Mouse (Mus musculus) CD4-positive, CD25-positive, alpha-beta regulatory T cell, adult 4 months (primary cell): ENCODE data around the gene Fermt3. TPM values are rescaled to one million over a fixed set of nuclear protein-coding genes. Genes with fewer than 3 reads are reported as not detected.
A peak's percentile ranks its signal among the peaks of the same experiment; 100 is the strongest.
"Not testable (repeated sequence)": the region's sequence is repeated elsewhere in the genome, so short reads cannot be mapped to it uniquely, and the experiment has no call there.

Experiments used
- ATAC-seq: one replicate; pipeline ENCODE4 v1.8.0; 2017
- polyA plus RNA-seq, 2 experiments: library from polyadenylated mRNA; unstranded; fragments of 100-300 nt; shearing (Covaris generic); gene quantifications; one replicate each; pipeline ENCODE4 v1.2.1; 2017

The Fermt3 gene
- polyA plus RNA-seq, 2 experiments from 2014 or later: 272 to 479 TPM

DNA sequence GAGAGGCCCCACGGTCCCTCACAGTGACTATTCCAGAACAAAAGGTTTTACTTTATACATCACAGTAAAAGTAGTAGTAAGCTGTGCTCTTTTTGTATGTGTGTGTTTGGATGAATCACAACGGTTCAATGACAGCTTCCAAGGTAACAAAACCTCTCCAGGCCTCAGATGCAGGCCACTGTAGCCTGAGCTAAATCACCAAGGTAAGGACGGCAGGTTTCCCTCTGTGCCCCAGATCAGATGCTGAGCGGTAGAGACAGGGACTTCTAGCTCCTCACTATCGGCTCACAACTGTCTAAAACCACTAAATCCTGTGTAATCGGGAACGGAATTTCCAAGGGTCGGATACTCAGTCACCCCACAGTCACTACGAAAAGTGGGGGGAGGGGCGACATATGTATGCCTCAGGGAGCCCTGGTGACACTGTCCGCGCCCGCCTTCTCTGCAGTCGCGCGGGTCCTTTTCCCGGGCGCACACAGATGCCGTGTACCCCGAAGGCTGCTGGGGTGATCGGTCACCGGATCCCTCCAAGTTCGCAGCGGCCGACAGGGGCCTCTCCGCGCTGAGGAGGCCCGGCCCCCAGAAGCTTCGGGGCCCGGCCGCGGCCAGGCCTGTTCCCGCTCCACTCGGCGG is 19.9 kb upstream of the Fermt3 start:
- ATAC-seq: no peak

DNA sequence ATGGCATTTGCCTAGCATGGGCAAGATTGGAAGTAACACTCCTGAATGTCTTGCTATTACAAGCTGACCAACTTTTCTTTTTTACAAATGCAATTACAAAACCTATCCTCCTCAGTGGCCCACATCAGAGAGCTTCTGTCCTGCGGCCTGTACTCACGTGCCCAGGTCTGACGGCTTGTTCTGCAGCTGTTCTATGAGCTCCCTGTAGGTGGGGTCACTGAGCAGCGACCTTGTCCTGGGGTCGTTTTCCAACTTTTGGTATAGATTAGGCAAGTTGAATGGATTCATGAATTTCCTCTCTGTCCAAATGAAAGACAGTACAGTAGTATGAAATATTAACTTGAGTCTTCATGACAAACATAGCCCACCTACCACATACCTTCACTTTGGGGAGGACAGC is 14.7 kb upstream of the Fermt3 start:
- no peak for ATAC-seq

DNA sequence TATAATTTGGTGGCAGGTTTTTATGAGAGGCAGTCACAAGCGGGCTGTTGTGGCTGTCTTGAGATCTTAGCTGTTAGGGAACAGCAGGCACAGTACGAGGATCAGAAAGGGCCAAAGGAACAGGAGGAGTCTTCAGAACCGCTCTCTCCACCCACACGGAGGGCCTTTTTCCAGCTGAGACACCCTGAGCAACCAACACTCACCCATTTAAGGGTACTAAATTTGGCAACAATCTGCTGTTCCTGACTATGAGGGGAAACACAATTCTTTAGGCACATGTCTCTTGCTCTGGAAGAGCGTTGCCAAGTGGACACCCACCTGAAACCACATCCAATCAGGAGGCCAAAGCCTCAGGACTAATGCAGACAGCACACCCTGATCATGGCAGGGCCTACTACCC is 10.3 kb upstream of the Fermt3 start:
- no peak for ATAC-seq

DNA sequence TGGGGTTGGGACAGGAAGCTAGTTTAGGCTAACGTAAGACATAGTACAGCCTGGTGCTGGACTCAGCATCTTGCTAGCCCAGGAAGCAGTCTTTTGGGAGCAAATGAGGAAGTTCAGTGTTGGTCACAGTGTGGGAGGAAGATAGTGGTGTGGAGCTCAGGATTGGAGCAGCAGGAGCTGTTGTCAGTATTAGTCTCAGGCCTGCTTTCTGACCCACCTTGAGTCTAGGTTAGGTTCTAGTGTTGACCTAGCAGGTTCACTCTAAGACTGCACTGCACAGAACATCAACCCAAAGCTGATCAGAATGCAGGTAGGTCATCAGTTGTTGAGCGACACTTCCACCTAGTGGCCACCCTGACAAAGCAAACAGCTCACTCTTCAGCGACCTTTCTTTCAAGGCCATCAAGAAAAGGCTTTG is 964 bp upstream of the Fermt3 start:
- peak; percentile 50 for ATAC-seq

DNA sequence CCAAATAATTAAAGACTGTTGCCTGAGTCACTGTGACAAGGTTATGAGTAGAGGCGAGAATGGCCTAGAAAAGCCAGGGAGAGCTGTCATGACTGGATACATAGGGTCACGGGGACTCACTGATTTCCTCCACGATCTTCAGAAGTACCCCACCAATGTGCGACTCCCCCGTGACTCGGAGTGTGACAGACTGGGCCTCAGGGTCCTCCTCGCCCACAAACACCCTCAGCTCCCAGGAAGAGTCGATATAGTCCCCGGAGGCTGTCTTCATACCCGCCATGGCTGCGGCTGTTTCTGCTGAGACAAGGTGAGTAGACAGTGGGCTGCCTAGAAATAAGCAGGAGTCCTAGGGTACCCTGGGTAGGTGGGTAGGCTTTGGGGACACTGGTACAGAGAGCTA is 723 bp downstream of the Fermt3 start:
- ATAC-seq: no peak

DNA sequence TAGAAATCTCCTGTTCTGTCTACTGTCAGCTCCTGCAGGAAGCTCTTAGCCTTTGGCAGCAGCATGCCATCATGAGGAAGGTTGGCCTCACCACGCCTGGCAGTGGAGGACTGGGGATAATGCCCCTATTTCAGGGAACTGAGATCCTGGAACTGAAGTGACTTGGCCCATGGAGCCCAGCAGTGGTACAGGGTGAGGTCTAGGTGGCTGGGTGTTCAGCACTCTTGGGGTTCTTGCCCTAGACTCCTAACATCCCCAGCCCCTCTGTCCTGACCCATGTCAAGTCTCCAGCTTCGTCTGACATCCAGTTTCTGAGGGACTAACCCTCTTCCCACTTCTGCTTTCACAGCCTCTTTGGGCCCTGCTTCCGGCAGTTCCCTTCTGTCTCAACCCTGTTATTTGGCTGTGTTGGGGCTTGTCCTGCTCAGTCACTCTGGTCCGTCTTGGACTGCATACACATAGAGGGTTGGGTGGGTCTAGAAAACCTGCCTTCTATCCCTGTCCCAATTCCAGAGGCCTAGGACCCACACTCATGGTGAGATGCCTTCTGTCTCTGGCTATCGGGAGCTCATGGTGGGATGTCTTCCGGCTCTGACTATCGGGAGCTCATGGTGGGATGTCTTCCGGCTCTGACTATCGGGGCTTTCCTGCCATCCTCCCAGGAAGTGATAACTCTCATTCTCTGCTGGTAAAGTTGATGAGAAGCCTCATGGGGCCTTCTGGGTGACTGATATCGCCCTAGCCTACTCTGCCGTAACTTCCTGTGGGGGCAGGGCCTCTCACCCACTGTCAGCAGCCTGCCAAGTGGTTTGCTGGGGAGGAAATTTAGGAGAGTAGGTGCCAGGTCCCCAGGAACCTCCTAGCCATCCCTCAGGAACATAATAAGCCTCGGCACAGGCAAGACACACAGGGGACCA is 1.5 kb downstream of the Fermt3 start:
- ATAC-seq: peak; percentile 78

DNA sequence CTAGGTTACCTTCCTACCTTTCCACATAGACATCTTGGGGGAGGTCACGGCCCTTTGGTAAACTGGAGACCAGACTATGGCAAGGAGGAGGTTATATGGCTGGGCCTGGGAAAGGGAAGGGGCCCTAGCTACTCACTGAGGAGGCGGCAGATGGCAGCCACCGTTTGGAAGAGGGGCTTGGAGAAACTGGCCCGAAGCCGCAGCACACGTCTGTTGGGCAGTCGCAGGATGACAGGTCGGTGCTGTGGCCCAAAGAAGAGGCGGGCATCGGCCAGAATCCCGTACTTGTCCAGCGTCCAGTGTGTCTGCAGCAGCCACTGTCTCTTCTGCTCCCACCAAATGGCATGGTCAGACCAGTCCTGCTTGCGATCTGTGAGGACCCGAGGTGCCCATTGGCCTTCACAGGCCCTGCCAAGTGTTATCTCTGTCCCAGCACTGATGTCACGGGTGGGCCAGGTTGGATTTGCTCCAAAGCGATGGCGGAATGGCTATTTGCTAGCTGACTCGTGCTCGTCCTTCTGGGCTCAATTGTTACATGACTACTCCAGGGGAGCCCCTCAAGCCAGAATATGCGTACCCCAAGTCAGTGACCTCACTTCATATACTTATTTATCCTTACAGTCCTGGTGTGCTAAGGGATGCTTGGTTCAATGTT is 4.7 kb downstream of the Fermt3 start:
- no peak for ATAC-seq

DNA sequence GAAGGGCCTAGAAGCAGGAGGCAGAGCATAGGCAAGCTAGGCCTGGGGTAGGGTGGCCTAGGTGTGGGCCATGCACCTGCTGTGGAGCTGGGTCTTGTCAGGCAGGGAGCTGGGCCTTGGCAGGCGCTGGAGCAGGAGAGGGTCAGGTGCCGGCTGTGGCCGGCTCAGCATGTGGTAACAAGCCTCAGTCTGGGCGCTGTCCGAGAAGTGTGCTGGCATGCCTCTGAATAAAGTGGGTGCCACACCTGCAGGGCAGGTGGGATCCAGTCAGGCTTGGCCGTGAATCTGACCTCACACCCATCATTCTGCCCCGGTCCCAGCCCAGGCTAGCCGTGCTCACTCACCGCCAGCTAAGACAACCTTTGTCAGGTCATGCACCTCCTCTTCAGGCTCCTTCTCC is 5.3 kb downstream of the Fermt3 start:
- no peak for ATAC-seq

DNA sequence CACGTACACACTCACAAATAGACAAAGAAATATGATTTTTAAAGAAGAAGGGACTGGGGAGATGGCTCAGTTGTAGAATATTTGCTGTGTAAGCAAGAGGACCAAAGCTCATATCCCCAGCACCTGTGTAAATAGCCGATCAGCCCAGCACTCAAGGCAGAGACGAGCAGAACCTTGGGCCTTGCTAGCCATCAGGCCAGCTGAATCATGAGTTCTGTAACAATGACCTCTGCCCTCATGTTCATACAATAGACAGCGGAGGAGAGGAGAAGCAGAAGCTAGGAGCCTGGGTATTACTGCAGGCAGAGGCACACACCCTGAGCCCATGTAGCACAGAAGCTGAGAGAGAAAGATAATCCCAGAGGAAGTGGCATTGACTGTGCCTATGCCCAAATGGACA is 6.8 kb downstream of the Fermt3 start:
- ATAC-seq: no peak

DNA sequence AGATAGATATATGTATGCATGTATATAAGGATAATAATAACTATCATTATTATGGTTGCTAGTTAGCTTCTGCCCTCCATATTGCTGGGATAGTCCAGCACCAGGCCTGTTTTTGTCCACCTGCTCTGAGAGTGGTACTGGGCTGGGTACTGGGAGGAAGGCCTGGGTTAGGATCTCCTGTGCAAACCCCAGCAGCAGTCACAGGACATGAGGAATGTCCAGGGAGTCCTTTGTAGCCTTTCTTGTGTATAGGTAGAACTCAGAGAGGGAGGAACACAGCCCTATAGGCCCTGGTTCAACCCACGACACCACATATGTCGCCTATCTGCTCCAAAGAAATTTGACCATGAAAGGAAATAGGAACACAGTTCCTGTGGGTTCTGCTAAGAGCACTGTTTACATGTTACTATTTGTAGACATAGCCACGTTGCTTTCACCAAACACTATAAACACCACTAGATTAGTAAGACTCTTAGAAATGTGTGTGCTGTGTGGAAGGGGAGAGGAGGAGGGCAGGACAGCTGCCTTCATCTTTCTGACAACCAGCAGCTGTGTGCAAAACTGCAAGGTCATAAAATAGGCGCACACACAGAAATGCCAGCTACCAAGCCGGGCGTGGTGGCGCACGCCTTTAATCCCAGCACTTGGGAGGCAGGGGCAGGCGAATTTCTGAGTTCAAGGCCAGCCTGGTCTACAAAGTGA is 12.2 kb downstream of the Fermt3 start:
- no peak for ATAC-seq

DNA sequence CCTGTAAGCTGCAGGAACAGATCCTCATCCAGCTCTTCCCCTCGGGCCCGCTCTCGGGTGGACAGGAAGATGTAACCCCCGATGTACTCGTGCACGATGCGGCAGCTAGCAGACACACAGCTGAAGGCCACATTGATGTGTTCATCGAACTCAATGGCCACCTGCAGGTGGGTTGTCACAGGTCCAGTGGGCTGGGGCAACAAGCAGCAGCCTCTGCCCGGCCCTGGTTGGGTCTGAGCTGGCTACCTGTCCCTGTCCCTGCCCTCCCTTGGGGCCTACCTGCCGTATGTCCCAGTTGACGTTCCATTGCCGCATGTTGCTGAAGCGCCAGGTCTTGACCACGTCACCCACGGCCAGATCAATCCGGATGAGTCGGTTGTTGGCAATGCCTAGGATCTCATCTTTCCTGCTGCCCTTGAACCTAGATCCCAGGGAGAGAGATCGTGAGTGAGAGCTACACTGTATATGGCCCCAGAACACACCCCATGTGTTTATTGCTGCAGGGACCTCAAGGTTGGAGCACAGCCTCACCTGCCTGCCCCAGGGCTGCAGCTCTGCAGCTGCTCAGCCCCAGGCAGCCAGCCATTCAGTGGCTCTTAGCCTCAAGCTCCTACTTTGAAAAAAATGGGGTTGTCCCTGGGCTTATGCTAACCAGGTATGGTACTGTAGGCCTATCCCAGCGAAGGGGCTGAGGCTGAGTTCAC is 19.8 kb downstream of the Fermt3 start:
- ATAC-seq: no peak

DNA sequence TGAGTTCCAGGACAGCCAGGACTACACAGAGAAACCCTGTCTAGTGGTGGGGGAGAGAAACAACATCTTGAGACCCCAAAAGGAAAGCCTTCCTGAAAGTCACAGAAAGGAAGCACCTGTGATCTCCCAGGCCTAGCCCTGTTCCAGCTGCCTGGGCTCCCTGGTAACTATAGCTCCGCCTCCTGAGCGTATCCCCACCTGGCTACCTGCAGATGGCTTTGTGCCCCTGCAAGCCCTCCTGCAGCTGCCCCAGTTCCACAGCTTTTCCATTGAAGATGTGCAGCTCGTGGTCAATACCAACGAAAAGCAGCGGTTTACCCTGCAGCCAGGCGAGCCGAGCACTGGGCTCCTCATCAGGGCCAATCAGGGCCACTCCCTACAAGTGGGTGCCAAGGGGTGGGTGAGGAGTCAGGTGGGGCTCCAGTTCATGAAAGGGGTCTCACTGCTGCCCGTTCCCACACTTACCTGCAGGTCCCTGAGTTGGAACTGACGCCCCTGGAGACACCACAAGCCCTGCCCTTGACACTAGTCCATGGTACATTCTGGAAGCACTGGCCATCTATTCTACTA is 21.5 kb downstream of the Fermt3 start:
- no peak for ATAC-seq

DNA sequence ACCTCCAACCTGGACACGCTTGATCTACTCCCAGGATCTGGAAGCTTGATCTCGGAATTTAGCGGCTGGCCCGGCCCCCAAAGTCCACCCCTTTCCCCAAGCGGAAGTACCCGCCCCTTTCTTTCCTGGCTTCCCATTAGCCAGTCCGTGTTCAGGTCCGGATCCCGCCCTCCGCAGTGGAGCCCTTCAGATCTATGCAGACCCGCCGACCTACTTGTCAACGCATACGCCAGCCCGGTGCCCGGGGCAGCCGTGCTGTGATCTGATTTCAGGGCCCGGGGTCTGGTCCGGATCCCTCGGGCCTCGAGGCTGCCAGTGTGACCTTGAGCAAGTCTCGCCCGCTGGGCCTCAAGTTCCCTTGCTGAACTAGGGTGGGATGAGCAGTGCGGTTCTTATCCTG is 23.3 kb downstream of the Fermt3 start, which contains the start of the genes Nudt22 and Trpt1:
Nudt22 (minus strand) TSS at position 112 of the 400 bp plus-strand sequence.
Trpt1 (plus strand) TSS at position 126 of the 400 bp plus-strand sequence.
- ATAC-seq: peak; percentile 47

DNA sequence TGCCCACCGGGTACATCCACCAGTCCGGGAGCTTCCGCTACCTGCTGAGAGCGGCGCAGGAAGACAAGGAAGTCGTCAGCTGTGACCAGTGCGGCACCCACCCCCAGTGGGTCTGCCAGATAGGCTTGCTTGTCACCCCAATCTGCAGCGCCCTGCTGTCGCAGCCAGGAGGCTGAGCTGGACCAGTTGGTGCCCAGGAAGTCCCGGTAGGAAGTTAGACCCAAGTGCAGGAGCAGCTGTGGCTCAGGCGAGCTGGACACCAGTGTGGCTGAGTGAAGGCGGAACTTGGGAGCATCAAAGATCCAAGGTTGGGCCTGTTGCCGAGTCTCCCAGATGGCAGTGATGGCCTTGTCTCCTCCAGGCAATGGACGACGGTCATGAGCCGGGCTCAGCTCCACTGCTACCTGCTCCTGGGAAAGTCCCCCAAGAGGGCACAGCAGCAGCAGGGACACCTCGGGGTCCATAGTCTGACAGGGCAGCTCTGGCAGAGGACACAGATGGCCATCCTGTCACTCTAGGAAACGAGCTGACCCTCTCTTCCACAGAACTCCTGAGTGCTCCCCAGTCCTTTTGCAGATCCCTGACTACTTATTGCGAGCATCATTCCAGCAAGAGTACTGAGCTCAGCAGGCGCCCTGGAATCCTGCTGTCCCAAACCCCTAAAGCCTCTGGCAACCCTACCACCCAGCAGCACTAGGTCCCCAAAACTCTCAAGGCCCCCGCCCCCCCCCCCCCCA is 23.8 kb downstream of the Fermt3 start:
- no peak for ATAC-seq

DNA sequence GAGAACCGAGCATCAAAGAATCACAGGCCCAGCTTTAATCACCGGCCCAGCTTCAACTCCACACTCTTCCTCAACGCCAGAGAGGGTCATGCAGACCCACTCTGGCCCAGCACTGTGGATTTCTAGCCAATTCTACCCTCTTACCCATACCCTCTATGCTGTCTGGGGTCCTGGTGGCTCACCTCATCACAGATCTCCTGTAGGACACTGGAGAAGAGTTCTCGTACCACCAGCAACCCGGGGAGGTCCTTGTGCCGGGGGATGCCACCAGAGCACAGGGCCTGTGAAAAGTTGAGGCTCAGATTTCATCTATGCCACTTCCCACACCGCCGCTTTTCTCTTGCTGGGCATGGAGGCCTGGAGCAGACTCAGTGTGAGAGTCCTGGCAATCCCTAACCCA is 24.8 kb downstream of the Fermt3 start:
- ATAC-seq: no peak

DNA sequence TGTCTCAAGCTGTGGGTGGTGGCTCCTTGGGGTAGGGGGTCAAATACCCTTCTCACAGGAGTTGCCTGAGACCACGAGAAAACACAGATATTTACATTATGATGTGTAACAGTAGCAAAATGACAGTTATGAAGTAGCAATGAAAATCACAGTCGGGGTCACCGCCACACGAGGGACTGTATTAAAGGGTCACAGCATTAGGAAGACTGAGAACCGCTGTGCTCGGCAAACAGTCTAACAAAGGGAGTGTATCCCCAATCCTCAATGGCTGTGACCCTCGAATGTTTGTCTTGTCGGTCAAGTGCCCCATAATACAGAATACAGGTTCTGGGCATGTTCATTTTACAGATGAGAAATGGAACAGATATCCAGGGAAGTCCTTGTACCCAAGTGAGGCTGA is 25.3 kb downstream of the Fermt3 start:
- ATAC-seq: no peak

DNA sequence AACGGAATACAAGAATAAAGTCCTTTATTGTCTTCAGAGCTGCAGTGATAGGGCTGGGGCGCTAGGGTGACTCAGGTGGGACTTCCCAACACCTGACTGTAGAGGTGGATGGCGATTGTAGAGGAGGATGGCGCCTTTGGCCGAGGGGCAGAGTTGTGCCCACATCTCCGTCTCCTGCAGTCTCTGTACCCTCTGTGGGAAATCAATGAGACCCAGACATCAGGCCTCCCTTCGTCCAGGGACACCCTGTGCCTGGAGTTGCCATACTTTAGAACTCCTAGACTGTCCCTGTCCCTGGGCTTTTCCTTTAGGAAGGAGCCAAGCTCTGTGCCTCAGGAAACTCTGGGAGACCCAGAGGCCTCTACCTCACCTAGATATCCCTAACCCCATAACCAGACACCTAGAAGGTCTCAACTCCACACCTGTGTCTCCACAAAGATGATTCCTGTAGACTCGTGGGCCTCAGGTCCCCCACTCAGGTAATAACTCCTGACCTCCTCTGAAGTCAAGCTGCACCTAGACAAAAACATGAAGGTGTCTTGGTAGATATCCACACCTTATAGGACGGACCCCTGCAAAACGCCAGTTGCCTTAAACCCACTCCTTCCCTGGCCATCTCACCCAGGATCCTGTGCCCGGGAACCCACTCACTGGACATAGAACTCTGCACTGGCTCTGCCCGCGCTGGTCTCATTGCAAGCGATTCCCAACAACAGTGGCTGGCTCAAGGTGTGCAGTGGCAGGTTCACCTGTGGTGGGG is 26.1 kb downstream of the Fermt3 start:
- no peak for ATAC-seq

DNA sequence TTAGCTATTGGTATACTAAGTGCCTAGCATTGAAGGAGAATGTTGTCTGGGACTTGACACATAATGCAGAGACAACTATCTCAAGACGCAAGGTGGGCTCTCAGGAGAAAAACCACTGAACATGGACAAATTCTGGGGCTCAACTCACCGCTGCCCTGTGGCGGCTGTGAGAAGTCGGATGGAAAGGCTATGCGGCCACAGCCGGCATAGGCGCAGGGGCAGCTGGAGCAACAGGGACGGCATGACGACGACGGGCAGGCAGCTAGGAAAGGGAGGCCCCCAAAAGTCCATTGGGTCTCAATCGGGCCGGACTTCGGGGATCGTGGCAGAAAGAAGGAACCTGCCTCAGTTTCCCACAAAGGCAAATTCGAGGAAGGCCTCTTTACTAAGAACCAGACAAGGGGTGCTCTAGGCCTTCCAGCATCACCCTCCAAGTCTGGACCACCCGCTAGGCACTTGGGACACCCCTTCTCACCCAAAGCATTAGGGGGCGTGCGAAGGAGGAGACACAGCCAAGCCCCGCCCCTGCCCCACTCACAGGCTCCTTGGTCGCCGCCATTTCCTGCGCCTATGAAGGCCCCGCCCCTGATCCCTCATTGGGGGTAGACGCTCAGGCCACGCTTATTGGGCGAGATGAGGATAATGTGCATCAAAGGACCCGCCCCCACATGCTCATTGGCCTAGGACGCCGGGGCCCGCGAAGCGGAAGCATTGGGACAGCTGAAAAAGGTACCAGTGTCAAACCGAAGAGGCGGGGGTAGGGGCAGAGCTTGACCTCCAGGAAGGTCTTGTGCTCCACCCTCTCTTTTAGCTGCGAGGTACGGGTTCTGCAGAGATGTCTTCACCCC is 27.0 kb downstream of the Fermt3 start, which contains the start of gene Dnajc4:
Dnajc4 (minus strand) TSS at position 562 of the 848 bp plus-strand sequence.
- peak; percentile 97 for ATAC-seq

DNA sequence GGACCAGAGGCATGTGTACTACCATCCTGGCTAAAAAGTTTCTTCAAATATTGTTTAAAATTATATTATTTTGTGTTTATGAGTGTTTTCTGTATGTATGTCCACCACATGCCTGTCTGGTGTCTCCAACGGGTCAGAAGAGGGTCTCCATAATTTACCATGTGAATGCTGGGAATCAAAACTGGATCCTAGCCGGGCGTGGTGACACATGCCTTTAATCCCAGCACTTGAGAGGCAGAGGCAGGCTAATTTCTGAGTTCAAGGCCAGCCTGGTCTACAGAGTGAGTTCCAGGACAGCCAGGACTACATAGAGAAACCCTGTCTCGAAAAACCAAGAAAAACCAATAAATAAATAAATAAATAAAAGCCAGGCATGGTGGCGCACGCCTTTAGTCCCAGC is 28.1 kb downstream of the Fermt3 start:
- ATAC-seq: not testable (repeated sequence)
